Mouse (Mus musculus) adrenal gland, postnatal 0 days (tissue): Measurements from ENCODE around the gene Ppara. TPM values are rescaled to one million over a fixed set of nuclear protein-coding genes. Genes with fewer than 3 reads are reported as not detected.

Source experiments
- microRNA-seq: library from miRNA; unstranded; fragments of <30 nt; microRNA quantifications from one replicate; pipeline ENCODE4, GENCODE M21; 2016; ENCODE audit warnings: borderline replicate concordance; ENCODE audit not compliant: insufficient number of aligned reads
- polyA plus RNA-seq: library from polyadenylated mRNA; unstranded; fragments of >200 nt; fragmentation: Nextera tagmentation; extraction: Ambion mirVana; gene quantifications from 2 replicates; pipeline ENCODE4 v1.2.1, GENCODE M21; 2015

The Ppara gene
- 9.6 and 12.3 TPM in 2 replicates for polyA plus RNA-seq

DNA sequence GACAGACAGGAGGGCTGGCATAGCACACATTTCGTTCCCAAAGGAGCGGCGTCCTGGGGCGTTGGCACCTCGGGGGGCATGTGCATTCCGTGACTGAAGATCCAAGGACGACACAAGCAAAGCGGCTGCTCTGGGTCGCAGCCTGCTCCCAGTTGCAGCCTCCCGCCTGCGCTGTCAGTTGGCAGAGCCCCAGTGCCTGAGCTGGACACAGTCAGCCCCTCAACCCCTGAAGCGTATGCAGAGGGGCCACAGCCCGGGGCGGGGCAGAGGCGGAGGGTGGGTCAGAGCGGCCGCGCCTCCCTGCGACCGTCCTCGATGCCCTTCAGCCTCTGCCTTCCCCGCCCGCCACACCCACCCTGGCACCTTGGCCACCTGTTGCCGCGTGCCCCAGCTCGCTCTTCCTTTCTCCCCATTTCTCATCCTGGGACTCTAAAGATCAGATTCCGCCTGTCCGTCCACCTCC is at the start of gene Ppara:
Gene Ppara (plus strand): TSS at position 413 of the 463 bp plus-strand sequence.

DNA sequence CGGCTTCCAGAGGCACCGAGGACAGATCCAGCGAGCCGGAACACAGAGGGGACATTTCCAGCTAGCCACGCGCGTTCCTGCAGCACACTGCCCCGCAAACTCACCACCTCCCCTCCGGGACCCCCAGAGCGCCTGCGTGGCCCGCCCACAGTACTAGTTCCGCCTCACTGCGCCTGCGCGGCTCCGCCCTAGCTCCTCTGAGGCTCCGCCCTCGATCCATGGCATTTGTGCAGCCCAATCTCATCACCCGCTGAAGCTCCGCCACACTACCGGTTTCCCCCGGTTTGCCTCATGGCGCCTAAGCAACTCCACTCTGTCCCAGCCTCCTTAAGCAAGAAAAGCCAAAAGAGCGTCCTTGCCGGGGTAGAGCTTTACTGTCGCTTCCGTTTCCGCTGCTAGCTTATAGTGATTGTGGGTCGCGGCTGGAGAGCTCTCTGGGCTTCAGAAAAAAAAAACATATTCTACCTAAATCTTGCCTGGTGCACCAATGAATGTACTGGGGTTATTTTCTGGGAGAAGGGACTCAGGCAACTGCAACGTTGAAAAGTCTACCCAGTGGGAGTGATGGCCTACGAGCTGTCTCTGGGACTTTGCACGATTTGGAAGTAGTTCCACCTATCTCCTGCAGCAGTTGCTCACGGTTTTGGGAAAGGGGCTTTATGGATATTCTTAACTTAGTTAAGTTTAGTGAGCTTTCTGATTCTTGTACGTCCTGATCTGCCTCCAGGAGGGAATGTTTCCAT is 76.9 kb downstream of the Ppara start, which contains the start of gene Cdpf1:
Gene Cdpf1 (minus strand): TSS at position 163 of the 743 bp plus-strand sequence.

DNA sequence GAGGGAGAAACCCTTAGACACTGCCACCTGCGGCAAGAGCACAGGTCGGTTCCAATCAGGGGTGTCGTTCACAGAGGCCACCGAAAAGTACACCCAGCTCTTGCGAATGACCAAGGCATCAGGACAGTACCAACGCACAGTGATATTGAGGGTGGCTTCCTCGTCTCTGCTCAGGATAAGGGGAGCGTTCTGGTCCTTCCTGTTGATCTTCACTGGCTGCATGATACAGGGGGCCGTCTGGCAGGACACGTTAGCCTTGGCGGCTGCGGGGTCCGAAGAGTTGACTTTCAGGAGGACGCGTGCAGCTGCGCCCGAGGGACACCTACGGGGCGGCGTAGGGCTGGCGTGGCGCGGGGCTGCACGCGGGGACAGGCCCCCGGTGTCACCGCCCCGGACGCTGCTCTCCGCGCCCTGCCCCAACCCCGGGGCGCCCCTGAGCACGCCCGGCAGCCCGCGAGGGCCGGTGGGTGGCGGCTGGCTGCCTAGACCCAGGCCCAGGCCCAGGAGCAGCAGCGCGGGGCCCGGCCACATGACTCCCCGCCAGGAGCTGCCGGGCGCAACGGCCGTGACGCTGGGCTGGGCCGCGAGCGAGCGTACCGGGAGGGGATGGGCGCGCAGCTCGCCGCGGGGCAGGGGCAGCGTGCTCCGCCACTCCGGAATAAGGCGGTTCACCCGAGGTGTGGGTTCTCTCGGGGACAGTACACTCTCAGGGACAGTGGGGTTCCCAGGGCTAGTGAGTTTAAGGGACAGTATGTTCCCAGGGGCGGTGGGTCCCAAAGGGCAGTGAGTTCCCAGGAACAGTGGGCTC is 86.6 kb downstream of the Ppara start, which contains the start of gene Pkdrej:
Gene Pkdrej (minus strand): TSS at position 532 of the 808 bp plus-strand sequence.

DNA sequence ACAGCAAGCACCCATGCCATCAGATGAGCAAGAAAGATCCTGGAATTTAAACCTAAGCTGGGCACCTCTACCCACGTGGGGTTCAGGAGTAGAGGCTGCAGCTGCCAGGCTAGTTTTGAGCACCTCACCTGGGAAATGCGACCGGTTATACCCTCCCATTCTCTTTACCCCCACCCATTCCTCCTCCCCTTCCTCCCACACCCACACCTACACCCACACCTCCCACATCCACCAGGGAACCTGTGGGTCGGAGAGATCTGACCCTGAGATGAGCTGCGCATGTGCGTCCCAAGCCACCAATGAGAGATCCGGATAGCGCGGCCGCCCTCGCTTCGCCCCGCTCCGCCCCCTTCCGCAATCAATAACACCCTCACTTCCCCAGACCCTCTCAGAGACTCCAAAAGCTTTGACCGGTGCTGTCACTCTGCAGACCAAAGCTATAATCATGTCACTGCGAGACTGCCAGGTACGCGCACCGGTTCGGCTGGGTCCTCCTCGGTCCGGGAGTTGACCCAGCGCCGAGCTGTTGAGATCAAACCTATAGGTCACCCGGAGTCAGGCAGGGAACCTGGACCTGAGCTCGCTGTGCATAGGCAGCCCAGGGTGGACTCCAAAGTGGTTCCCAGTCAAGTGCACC is 97.3 kb downstream of the Ppara start, which contains the start of gene Ttc38:
Gene Ttc38 (plus strand): TSS at position 353 of the 637 bp plus-strand sequence.

Small RNA genes lying within 50 kb of the gene (microRNA-seq; reads per million reads assigned to microRNA genes)
- gene Mirlet7b: 14,445 reads per million, percentile 94 among the genes with 10 or more reads in this experiment
- 816 reads per million, percentile 74 among the genes with 10 or more reads in this experiment for gene Mirlet7c-2

Other genes starting within 250 kb of the Ppara start
- gene 7530416G11Rik, start 231.8 kb upstream of the Ppara start, polyA plus RNA-seq: not detected in 2 replicates
- 0.41 and 0.72 TPM in 2 replicates for gene Wnt7b, start 152.5 kb upstream of the Ppara start, polyA plus RNA-seq
- 47.7 and 58.1 TPM in 2 replicates for gene Cdpf1, start 76.7 kb downstream of the Ppara start, polyA plus RNA-seq
- 0.05 and 0.07 TPM in 2 replicates for gene Pkdrej, start 86.8 kb downstream of the Ppara start, polyA plus RNA-seq
- gene Ttc38, start 97.3 kb downstream of the Ppara start, polyA plus RNA-seq: 6.8 and 10.6 TPM in 2 replicates
- gene Gtse1, start 124.8 kb downstream of the Ppara start, polyA plus RNA-seq: 4.7 and 5.7 TPM in 2 replicates
- 18.0 and 30.0 TPM in 2 replicates for gene Trmu, start 144.3 kb downstream of the Ppara start, polyA plus RNA-seq